Mouse (Mus musculus): ENCODE data around the gene Cfap65. TPM values are rescaled to one million over a fixed set of nuclear protein-coding genes. Genes with fewer than 3 reads are reported as not detected.
A peak's percentile ranks its signal among the peaks of the same experiment; 100 is the strongest.

The Cfap65 gene
- polyA plus RNA-seq, 1 experiment, result not detected

- Histone ChIP-seq H3K27ac (ENCODE audit: insufficient read depth, low read depth, low read length) (no peak overlapping the region), H3K4me3 (ENCODE audit: insufficient read depth, low read depth, low read length) (no peak overlapping the region), H3K4me1 (ENCODE audit: control insufficient read depth, insufficient read depth, low read length) (peaks cover 3% of the 10 kb centered on the region; the same call in 1 of the 2 replicates)
- TF ChIP-seq POLR2A (IDR thresholded peaks at IDR 0.05; ENCODE audit: insufficient read depth, low read depth, low read length) (no peak), CTCF (IDR thresholded peaks at IDR 0.05; ENCODE audit: insufficient read depth, low read depth, low read length) (no peak)
- 85% methylated on average over 5 of the region's 5 CpGs for WGBS
Observed at GRCm38 (mm10) chr1:74962126-74962852, 26.9 kb upstream of the Cfap65 start.

DNA sequence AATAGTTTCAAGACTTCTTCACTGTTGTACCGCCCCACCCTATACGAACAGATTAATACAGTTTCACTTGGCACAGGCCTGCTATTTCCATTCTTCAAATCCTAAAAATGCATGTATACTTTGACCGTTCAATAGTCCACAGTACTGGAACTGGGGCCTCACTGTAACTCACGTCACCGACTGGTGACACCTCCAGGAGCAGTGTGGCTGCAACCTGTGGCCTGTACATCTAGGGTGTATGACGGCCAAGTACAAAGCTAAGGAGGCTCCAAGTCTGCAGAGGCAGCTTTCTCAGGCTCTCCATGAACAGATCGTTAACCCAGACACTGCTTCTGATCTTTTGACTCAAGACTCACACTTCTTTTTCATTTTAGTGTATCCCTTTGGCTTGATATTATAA lies 26.3 kb upstream of the Cfap65 start:
- no peak overlapping the region for H3K27ac ChIP-seq (ENCODE audit: insufficient read depth, low read depth, low read length)
- WGBS, result 89% methylated on average over 7 of the region's 7 CpGs
- H3K4me3 ChIP-seq (ENCODE audit: insufficient read depth, low read depth, low read length), result no peak overlapping the region
- peaks cover 3% of the 10 kb centered on the region; the same call in 1 of the 2 replicates for H3K4me1 ChIP-seq (ENCODE audit: control insufficient read depth, insufficient read depth, low read length)
- TF ChIP-seq CTCF (IDR thresholded peaks at IDR 0.05; ENCODE audit: insufficient read depth, low read depth, low read length) (no peak), POLR2A (IDR thresholded peaks at IDR 0.05; ENCODE audit: insufficient read depth, low read depth, low read length) (no peak)

GRCm38 (mm10) chr1:74960059-74960458 lies 24.7 kb upstream of the Cfap65 start:
- WGBS, result 95% methylated on average over 7 of the region's 7 CpGs
- Histone ChIP-seq H3K4me1 (ENCODE audit: control insufficient read depth, insufficient read depth, low read length) (peaks cover 3% of the 10 kb centered on the region; the same call in 1 of the 2 replicates), H3K27ac (ENCODE audit: insufficient read depth, low read depth, low read length) (no peak overlapping the region), H3K4me3 (ENCODE audit: insufficient read depth, low read depth, low read length) (no peak overlapping the region)
- TF ChIP-seq CTCF (IDR thresholded peaks at IDR 0.05; ENCODE audit: insufficient read depth, low read depth, low read length), result no peak
- no peak for TF ChIP-seq POLR2A (IDR thresholded peaks at IDR 0.05; ENCODE audit: insufficient read depth, low read depth, low read length)

DNA sequence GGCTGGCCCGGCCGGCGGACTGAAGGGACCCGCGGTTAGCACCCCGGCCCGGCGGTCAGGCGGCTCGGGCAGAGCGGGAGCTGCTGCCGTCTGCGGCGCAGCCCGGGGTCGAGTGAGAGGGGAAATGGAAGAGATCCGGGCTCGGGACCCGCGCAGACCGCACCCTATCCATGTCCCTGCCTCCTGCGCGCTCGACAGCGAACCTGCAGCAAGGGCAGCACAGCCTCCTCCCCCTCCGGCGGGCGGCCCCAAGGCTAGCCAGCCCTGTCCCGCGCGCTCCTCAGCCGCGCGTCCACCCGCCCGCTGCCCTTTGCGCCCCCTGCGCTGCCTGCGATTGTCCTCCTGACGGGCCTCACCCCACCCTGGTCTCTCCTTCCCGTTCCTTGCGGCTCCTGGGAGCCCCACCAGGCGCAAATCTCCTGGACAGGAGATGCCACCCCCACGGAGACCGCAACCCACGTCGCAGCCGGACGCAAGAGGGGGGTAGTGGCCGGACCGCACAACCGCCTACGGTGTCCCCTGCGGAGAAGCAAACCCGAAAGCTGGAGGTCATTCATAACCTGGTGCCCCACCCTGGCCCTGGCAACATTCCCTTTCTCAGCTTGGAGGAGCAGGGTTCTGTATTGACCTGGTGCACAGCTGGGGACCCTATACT lies 16.3 kb upstream of the Cfap65 start, which contains the start of gene Ihh:
TSS of gene Ihh (minus strand) at position 117 of the 655 bp plus-strand sequence.
- Histone ChIP-seq H3K4me3 (ENCODE audit: insufficient read depth, low read depth, low read length) (peak within 1 kb of the TSS; percentile 8), H3K27ac (ENCODE audit: insufficient read depth, low read depth, low read length) (no peak within 1 kb of the TSS), H3K4me1 (ENCODE audit: control insufficient read depth, insufficient read depth, low read length) (peaks cover 37% of the 10 kb centered on the region)
- WGBS, result 3% methylated on average over 34 of the region's 55 CpGs
- TF ChIP-seq CTCF (IDR thresholded peaks at IDR 0.05; ENCODE audit: insufficient read depth, low read depth, low read length) (no peak), POLR2A (IDR thresholded peaks at IDR 0.05; ENCODE audit: insufficient read depth, low read depth, low read length) (no peak)

- Histone ChIP-seq H3K4me3 (ENCODE audit: insufficient read depth, low read depth, low read length) (peak overlapping the region; percentile 8), H3K4me1 (ENCODE audit: control insufficient read depth, insufficient read depth, low read length) (peaks cover 37% of the 10 kb centered on the region), H3K27ac (ENCODE audit: insufficient read depth, low read depth, low read length) (no peak overlapping the region)
- TF ChIP-seq CTCF (IDR thresholded peaks at IDR 0.05; ENCODE audit: insufficient read depth, low read depth, low read length) (0 out of 2 replicates have a peak, but pooled peaks have one; percentile 7), POLR2A (IDR thresholded peaks at IDR 0.05; ENCODE audit: insufficient read depth, low read depth, low read length) (no peak)
- 2% methylated on average over 84 of the region's 84 CpGs for WGBS
Observed at GRCm38 (mm10) chr1:74950576-74951490, 15.4 kb upstream of the Cfap65 start.

GRCm38 (mm10) chr1:74950066-74950465 lies 14.7 kb upstream of the Cfap65 start:
- TF ChIP-seq POLR2A (IDR thresholded peaks at IDR 0.05; ENCODE audit: insufficient read depth, low read depth, low read length), result no peak
- no peak for TF ChIP-seq CTCF (IDR thresholded peaks at IDR 0.05; ENCODE audit: insufficient read depth, low read depth, low read length)
- WGBS, result 3% methylated on average over 16 of the region's 16 CpGs
- Histone ChIP-seq H3K27ac (ENCODE audit: insufficient read depth, low read depth, low read length) (no peak overlapping the region), H3K4me3 (ENCODE audit: insufficient read depth, low read depth, low read length) (peak overlapping the region; percentile 3; the same call in 1 of the 2 replicates), H3K4me1 (ENCODE audit: control insufficient read depth, insufficient read depth, low read length) (peaks cover 37% of the 10 kb centered on the region)

GRCm38 (mm10) chr1:74949666-74950050 lies 14.3 kb upstream of the Cfap65 start:
- Histone ChIP-seq H3K4me3 (ENCODE audit: insufficient read depth, low read depth, low read length) (no peak overlapping the region), H3K4me1 (ENCODE audit: control insufficient read depth, insufficient read depth, low read length) (peaks cover 37% of the 10 kb centered on the region), H3K27ac (ENCODE audit: insufficient read depth, low read depth, low read length) (no peak overlapping the region)
- TF ChIP-seq CTCF (IDR thresholded peaks at IDR 0.05; ENCODE audit: insufficient read depth, low read depth, low read length) (no peak), POLR2A (IDR thresholded peaks at IDR 0.05; ENCODE audit: insufficient read depth, low read depth, low read length) (no peak)
- 7% methylated on average over 24 of the region's 24 CpGs for WGBS

DNA sequence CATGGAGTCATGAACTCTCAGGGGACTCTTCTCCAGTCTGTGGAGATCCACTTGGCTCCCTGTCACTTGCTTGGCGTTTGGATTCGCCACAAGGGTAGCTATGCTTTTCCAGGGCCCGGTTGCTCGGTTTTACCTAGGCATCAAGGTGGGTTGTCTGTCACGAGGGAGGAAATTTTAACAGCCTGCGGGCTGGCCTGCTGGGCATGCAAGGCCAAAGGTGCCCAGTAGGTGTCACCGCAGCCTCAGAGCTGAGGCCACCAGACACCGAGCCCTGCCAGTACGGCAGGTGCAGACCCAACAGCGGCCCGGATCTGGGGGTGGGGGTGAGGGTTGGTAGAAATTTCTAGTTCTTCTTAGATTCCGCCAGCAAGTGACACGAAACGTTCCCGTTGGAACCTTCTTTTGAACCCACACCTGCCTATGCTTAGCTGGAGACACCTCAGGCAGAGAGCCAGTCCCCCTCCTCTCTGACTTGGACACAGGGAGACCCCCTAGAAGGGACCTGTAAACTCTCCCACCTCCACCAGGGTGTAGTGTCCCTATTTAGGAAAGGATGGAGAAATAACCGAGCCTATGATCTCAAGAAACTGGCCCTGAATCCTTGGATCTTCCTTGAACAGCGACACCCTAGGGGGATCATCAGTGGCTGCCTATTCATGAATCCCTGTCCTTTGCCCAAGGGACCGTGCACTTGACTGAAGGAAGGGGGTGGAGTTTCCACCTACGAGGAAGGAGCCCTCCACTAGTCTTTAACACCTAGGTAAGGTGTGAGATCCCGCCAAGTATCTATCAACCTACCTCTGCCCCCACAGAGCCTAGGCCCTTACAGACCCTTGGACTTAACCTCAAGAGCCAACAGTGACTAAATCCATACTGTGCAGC lies 13.6 kb upstream of the Cfap65 start:
- no peak overlapping the region for H3K27ac ChIP-seq (ENCODE audit: insufficient read depth, low read depth, low read length)
- TF ChIP-seq POLR2A (IDR thresholded peaks at IDR 0.05; ENCODE audit: insufficient read depth, low read depth, low read length) (no peak), CTCF (IDR thresholded peaks at IDR 0.05; ENCODE audit: insufficient read depth, low read depth, low read length) (peak; percentile 82; the same call in 1 of the 2 replicates)
- 7% methylated on average over 20 of the region's 20 CpGs for WGBS
- H3K4me3 ChIP-seq (ENCODE audit: insufficient read depth, low read depth, low read length), result no peak overlapping the region
- peaks cover 37% of the 10 kb centered on the region for H3K4me1 ChIP-seq (ENCODE audit: control insufficient read depth, insufficient read depth, low read length)

Measured in olfactory bulb, adult 2 months (tissue).